ENCODE assay signal across 8 mouse cellular contexts in genomic region chr10:43580649-43581078, GRCm38 (mm10). TPM values are rescaled to one million over a fixed set of nuclear protein-coding genes. Genes with fewer than 3 reads are reported as not detected.
A peak's percentile ranks its signal among the peaks of the same experiment; 100 is the strongest.
DNase-seq lines count a peak whose midpoint lies in the region; ATAC-seq and TF ChIP-seq lines count a peak whose summit lies in the region.

No protein-coding gene starts in this region.

- peak overlapping the region; percentile 70 for H3K4me3 ChIP-seq in erythroblast, embryonic 14.5 days (replicated peaks)
- H3K4me3 ChIP-seq in forebrain, embryonic 11.5 days (ENCODE audit: low read depth, low read length), result peak overlapping the region; percentile 75
- H3K4me3 ChIP-seq in intestine, postnatal 0 days (ENCODE audit: low read depth, low read length), result peak overlapping the region; percentile 64
- peak overlapping the region; percentile 70 for H3K4me3 ChIP-seq in lung, embryonic 14.5 days (ENCODE audit: low read depth, low read length)
- H3K4me3 ChIP-seq in olfactory bulb, adult 2 months (ENCODE audit: insufficient read depth, low read depth, low read length), result peak overlapping the region; percentile 46

- TF ChIP-seq POLR2A in olfactory bulb, adult 2 months (IDR thresholded peaks at IDR 0.05; ENCODE audit: insufficient read depth, low read depth, low read length), result no peak

- DNase-seq in Patski (ENCODE audit: low read depth, low spot score), result peak; percentile 28
- peak; percentile 89 for DNase-seq in forebrain, embryonic 11.5 days (ENCODE audit: low spot score)
- peak; percentile 81 for DNase-seq in lung, embryonic 14.5 days

- peaks cover 11% of the 10 kb centered on the region; the same call in 1 of the 2 replicates for H3K27me3 ChIP-seq in erythroblast, embryonic 14.5 days (ENCODE audit: control insufficient read depth)
- no peaks in the 10 kb centered on the region for H3K27me3 ChIP-seq in Patski
- H3K27me3 ChIP-seq in forebrain, embryonic 11.5 days (ENCODE audit: control insufficient read depth, insufficient read depth, low read length), result peaks cover 6% of the 10 kb centered on the region
- no peaks in the 10 kb centered on the region for H3K27me3 ChIP-seq in intestine, postnatal 0 days (replicated peaks; ENCODE audit: control insufficient read depth, insufficient read depth, low read length)
- no peaks in the 10 kb centered on the region for H3K27me3 ChIP-seq in lung, embryonic 14.5 days (ENCODE audit: insufficient read depth, low read length)

- ATAC-seq in erythroblast, adult 5-6 weeks (replicated peaks; ENCODE audit: low FRiP score, poor library complexity, severe bottlenecking), result no peak
- no peak for ATAC-seq in Patski
- peak; percentile 64 for ATAC-seq in forebrain, embryonic 11.5 days (replicated peaks; ENCODE audit: low FRiP score)
- ATAC-seq in intestine, postnatal 0 days, result peak; percentile 26
- ATAC-seq in lung, embryonic 14.5 days (ENCODE audit: insufficient read depth), result peak; percentile 32
- ATAC-seq in monocyte, adult 5-6 weeks (replicated peaks; ENCODE audit: insufficient number of reproducible peaks, low FRiP score, low TSS enrichment, poor library complexity, severe bottlenecking), result no peak

- CTCF ChIA-PET in Patski (lab: Charles Lee), result interaction anchor here (1.2 to 1.4 kb wide), 3 partner anchors 51 to 339 kb away, joined by 3 to 4 read pairs (median 3); no protein-coding TSS in a partner anchor

- peak overlapping the region; percentile 89 for H3K27ac ChIP-seq in forebrain, embryonic 11.5 days (ENCODE audit: low read depth, low read length)
- H3K27ac ChIP-seq in intestine, postnatal 0 days (ENCODE audit: low read depth, low read length), result no peak overlapping the region; the same call in 1 of the 2 replicates
- H3K27ac ChIP-seq in lung, embryonic 14.5 days (ENCODE audit: low read depth), result peak overlapping the region; percentile 98
- H3K27ac ChIP-seq in olfactory bulb, adult 2 months (ENCODE audit: insufficient read depth, low read depth, low read length), result no peak overlapping the region

- POLR2A ChIA-PET in Patski (lab: Charles Lee), result interaction anchor here (0.8 to 3.0 kb wide), 8 partner anchors 8 to 348 kb away, joined by 3 to 12 read pairs (median 4); no protein-coding TSS in a partner anchor

- peak overlapping the region; percentile 84 for H3K4me2 ChIP-seq in forebrain, embryonic 11.5 days (ENCODE audit: low read depth, low read length, severe bottlenecking)
- peak overlapping the region; percentile 97 for H3K4me2 ChIP-seq in intestine, postnatal 0 days (replicated peaks; ENCODE audit: low read depth)
- peak overlapping the region; percentile 95 for H3K4me2 ChIP-seq in lung, embryonic 14.5 days

- WGBS in forebrain, embryonic 11.5 days, result under 1% methylated on average over 15 of the region's 15 CpGs
- WGBS in intestine, postnatal 0 days, result 1% methylated on average over 15 of the region's 15 CpGs
- WGBS in lung, embryonic 14.5 days, result 1% methylated on average over 15 of the region's 15 CpGs
- WGBS in olfactory bulb, adult 2 months, result 4% methylated on average over 15 of the region's 15 CpGs

- in situ Hi-C loops in Patski (cut with MboI; ENCODE audit: low pct_unique_long_range_greater_than_20kb), result loop anchor here (5.0 kb wide), 3 partner anchors 52 to 152 kb away; no protein-coding TSS in a partner anchor

- peaks cover 73% of the 10 kb centered on the region for H3K36me3 ChIP-seq in erythroblast, embryonic 14.5 days (ENCODE audit: control insufficient read depth)
- no peaks in the 10 kb centered on the region; the same call in 1 of the 2 replicates for H3K36me3 ChIP-seq in forebrain, embryonic 11.5 days (ENCODE audit: control insufficient read depth, insufficient read depth, low read length)
- no peaks in the 10 kb centered on the region for H3K36me3 ChIP-seq in intestine, postnatal 0 days (ENCODE audit: control insufficient read depth, insufficient read depth)
- H3K36me3 ChIP-seq in lung, embryonic 14.5 days (ENCODE audit: insufficient read depth), result peaks cover 23% of the 10 kb centered on the region

- peak overlapping the region; percentile 95 for H3K9ac ChIP-seq in forebrain, embryonic 11.5 days (ENCODE audit: low read length)
- H3K9ac ChIP-seq in intestine, postnatal 0 days (ENCODE audit: low read depth, low read length), result peak overlapping the region; percentile 34; the same call in 1 of the 2 replicates
- H3K9ac ChIP-seq in lung, embryonic 14.5 days, result peak overlapping the region; percentile 90

- no peak for TF ChIP-seq CTCF in Patski (IDR thresholded peaks at IDR 0.05)
- TF ChIP-seq CTCF in intestine, postnatal 0 days (IDR thresholded peaks at IDR 0.05; ENCODE audit: low read depth), result no peak
- TF ChIP-seq CTCF in lung, embryonic 14.5 days (IDR thresholded peaks at IDR 0.05; ENCODE audit: low read depth), result no peak
- no peak for TF ChIP-seq CTCF in olfactory bulb, adult 2 months (IDR thresholded peaks at IDR 0.05; ENCODE audit: insufficient read depth, low read depth, low read length)

- peaks cover 70% of the 10 kb centered on the region for H3K4me1 ChIP-seq in erythroblast, embryonic 14.5 days (ENCODE audit: control insufficient read depth)
- peaks cover 1% of the 10 kb centered on the region; the same call in 1 of the 2 replicates for H3K4me1 ChIP-seq in forebrain, embryonic 11.5 days (replicated peaks; ENCODE audit: control insufficient read depth, insufficient read depth, low read length)
- 0 out of 2 replicates have a peak, but pooled peaks cover 5% of the 10 kb centered on the region for H3K4me1 ChIP-seq in intestine, postnatal 0 days (replicated peaks; ENCODE audit: control insufficient read depth, insufficient read depth, low read length)
- no peaks in the 10 kb centered on the region for H3K4me1 ChIP-seq in lung, embryonic 14.5 days (ENCODE audit: insufficient read depth)
- H3K4me1 ChIP-seq in olfactory bulb, adult 2 months (ENCODE audit: control insufficient read depth, insufficient read depth, low read length), result peaks cover 15% of the 10 kb centered on the region

- H3K9me3 ChIP-seq in erythroblast, embryonic 14.5 days (ENCODE audit: control insufficient read depth, low read length), result peaks cover 6% of the 10 kb centered on the region
- H3K9me3 ChIP-seq in forebrain, embryonic 11.5 days (ENCODE audit: control insufficient read depth, low read length), result no peaks in the 10 kb centered on the region
- no peaks in the 10 kb centered on the region for H3K9me3 ChIP-seq in intestine, postnatal 0 days (ENCODE audit: control insufficient read depth)
- H3K9me3 ChIP-seq in lung, embryonic 14.5 days (ENCODE audit: low read depth, low read length), result no peaks in the 10 kb centered on the region

RNA-seq across cellular contexts. Expression of gene Cd24a, which starts 2.6 kb away (rescaled TPM):
- polyA plus RNA-seq in erythroblast, embryonic 14.5 days (2012), result 286 and 348 TPM in 2 replicates
- 3,214 and 3,327 TPM in 2 replicates for total RNA-seq in erythroblast, adult 5-6 weeks (2015; ENCODE audit: low replicate concordance)
- 4,146 and 5,406 TPM in 2 replicates for total RNA-seq in erythroblast, adult 5-6 weeks (2017; ENCODE audit: low replicate concordance)
- 722 TPM for polyA plus RNA-seq in Patski (2021)
- 342 and 364 TPM in 2 replicates for polyA plus RNA-seq in forebrain, embryonic 11.5 days (2014; fragmentation: Nextera tagmentation; extraction: Ambion mirVana)
- 87.8 and 91.9 TPM in 2 replicates for polyA plus RNA-seq in intestine, postnatal 0 days (2015; fragmentation: Nextera tagmentation; extraction: Ambion mirVana)
- polyA plus RNA-seq in lung, embryonic 14.5 days (2014; fragmentation: Nextera tagmentation; extraction: Ambion mirVana), result 262 and 275 TPM in 2 replicates
- polyA plus RNA-seq in olfactory bulb, adult 2 months (2012; ENCODE audit: insufficient read depth, insufficient read length, low replicate concordance, missing spikeins), result not detected in 2 replicates
- total RNA-seq in monocyte, adult 5-6 weeks (2017), result 46.3 to 319 TPM (median 299 TPM) in 3 replicates

RNA-seq across cellular contexts. Expression of gene 1700021F05Rik, which starts 39.9 kb away (rescaled TPM):
- 1.3 and 2.0 TPM in 2 replicates for polyA plus RNA-seq in erythroblast, embryonic 14.5 days (2012)
- 5.6 and 15.4 TPM in 2 replicates for total RNA-seq in erythroblast, adult 5-6 weeks (2015; ENCODE audit: low replicate concordance)
- total RNA-seq in erythroblast, adult 5-6 weeks (2017; ENCODE audit: low replicate concordance), result 8.9 and 11.0 TPM in 2 replicates
- 70.0 TPM for polyA plus RNA-seq in Patski (2021)
- polyA plus RNA-seq in forebrain, embryonic 11.5 days (2014; fragmentation: Nextera tagmentation; extraction: Ambion mirVana), result 59.0 and 69.7 TPM in 2 replicates
- polyA plus RNA-seq in intestine, postnatal 0 days (2015; fragmentation: Nextera tagmentation; extraction: Ambion mirVana), result 54.7 and 57.3 TPM in 2 replicates
- polyA plus RNA-seq in lung, embryonic 14.5 days (2014; fragmentation: Nextera tagmentation; extraction: Ambion mirVana), result 53.6 and 53.8 TPM in 2 replicates
- polyA plus RNA-seq in olfactory bulb, adult 2 months (2012; ENCODE audit: insufficient read depth, insufficient read length, low replicate concordance, missing spikeins), result not detected in 2 replicates
- total RNA-seq in monocyte, adult 5-6 weeks (2017), result 40.7 to 52.8 TPM (median 51.9 TPM) in 3 replicates

RNA-seq across cellular contexts. Expression of gene Gm9803, which starts 56.8 kb away (rescaled TPM):
- 0.57 and 1.1 TPM in 2 replicates for polyA plus RNA-seq in erythroblast, embryonic 14.5 days (2012)
- total RNA-seq in erythroblast, adult 5-6 weeks (2015; ENCODE audit: low replicate concordance), result 12.9 and 13.4 TPM in 2 replicates
- 1.3 and 3.3 TPM in 2 replicates for total RNA-seq in erythroblast, adult 5-6 weeks (2017; ENCODE audit: low replicate concordance)
- polyA plus RNA-seq in Patski (2021), result 27.3 TPM
- polyA plus RNA-seq in forebrain, embryonic 11.5 days (2014; fragmentation: Nextera tagmentation; extraction: Ambion mirVana), result 11.1 and 12.2 TPM in 2 replicates
- polyA plus RNA-seq in intestine, postnatal 0 days (2015; fragmentation: Nextera tagmentation; extraction: Ambion mirVana), result 13.2 and 14.8 TPM in 2 replicates
- polyA plus RNA-seq in lung, embryonic 14.5 days (2014; fragmentation: Nextera tagmentation; extraction: Ambion mirVana), result 10.5 and 19.0 TPM in 2 replicates
- not detected in 2 replicates for polyA plus RNA-seq in olfactory bulb, adult 2 months (2012; ENCODE audit: insufficient read depth, insufficient read length, low replicate concordance, missing spikeins)
- 2.1 to 13.0 TPM (median 8.4 TPM) in 3 replicates for total RNA-seq in monocyte, adult 5-6 weeks (2017)

Comparison
In these comparisons a context has a peak if more than half of its experiments do, and no peak if none do; other contexts are left out.
1. ATAC-seq: peak in forebrain, embryonic 11.5 days (single experiment), intestine, postnatal 0 days (single experiment) and lung, embryonic 14.5 days (single experiment); none in erythroblast, adult 5-6 weeks (single experiment), Patski (single experiment) and monocyte, adult 5-6 weeks (single experiment).
2. DNase-seq: peak in every context shown above with its lines; median percentile 89 in forebrain, embryonic 11.5 days; 81 in lung, embryonic 14.5 days; 28 in Patski.
3. H3K27ac ChIP-seq: peak in forebrain, embryonic 11.5 days (single experiment) and lung, embryonic 14.5 days (single experiment); none in intestine, postnatal 0 days (single experiment) and olfactory bulb, adult 2 months (single experiment).
4. H3K9ac ChIP-seq: peak in every context shown above with its lines; median percentile 95 in forebrain, embryonic 11.5 days; 90 in lung, embryonic 14.5 days; 34 in intestine, postnatal 0 days.
5. Peak in every context shown above with its lines, with median percentiles within 50 percentile points of each other: H3K4me3 ChIP-seq and H3K4me2 ChIP-seq.